Mouse (Mus musculus): ENCODE measurements around the gene Rad18.
"Not testable (repeated sequence)": the region's sequence is repeated elsewhere in the genome, so short reads cannot be mapped to it uniquely, and the experiment has no call there.

- not testable (repeated sequence) for TF ChIP-seq CTCF, EP300 (IDR thresholded peaks at IDR 0.05; ENCODE audit: low read depth)
Observed at GRCm38 (mm10) chr6:112702296-112702695, 5.8 kb upstream of the Rad18 start.
